Mouse (Mus musculus) cerebellum, adult 18-20 months (tissue): ENCODE results near the gene Gltp.

Source experiments
- DNase-seq, 2 experiments: peaks; one replicate each; pipeline ENCODE4 v3.0.0; 2021

Gltp gene

DNA sequence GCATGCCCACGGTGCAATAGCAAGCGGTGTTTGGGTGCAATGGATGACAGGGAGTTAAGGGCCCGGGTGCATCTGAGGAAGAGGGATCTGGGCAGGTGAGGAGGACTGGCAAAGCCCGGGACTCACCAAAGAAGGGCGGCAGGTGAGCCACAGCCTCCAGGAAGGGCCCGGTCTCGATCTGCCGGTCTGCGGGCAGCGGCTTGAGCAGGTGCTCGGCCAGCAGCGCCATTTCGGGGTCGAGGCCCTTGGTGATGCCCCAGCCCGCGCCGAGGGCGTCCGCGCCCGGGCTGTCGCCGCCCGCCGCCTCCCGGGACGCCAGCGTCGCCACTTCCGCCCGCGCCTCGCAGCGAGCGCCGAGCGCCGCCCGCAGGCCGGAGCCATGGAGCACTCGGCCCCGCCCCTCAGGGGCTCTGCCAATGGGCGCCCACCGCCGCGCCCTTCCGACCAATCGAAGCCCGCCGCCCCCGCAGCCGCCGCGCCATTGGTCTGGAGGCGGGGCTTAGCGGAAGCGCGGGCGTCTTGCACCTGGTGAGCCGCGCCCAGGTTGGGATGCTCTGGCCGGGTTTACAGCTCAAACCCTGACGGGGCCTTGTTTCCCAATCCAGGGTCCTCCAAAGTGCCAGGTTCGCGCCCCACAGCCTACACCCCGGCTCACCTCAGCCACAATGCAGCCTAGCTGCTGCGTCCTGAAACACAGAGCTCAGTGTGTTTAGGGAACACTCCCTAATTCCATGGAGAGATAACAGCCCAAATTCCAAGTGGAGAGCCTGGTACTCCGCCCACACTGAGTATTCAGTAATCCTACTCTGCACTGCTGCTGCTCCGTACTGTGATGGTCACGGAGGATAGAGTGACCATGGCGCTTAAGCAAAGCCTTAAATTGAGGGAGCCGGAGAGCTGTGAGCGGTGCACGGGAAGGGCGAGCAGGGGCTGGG is at the start of gene Gltp:
TSS of gene Gltp (minus strand) at position 352 of the 935 bp plus-strand sequence.
- peak; percentile 95 to 98 for DNase-seq

DNA sequence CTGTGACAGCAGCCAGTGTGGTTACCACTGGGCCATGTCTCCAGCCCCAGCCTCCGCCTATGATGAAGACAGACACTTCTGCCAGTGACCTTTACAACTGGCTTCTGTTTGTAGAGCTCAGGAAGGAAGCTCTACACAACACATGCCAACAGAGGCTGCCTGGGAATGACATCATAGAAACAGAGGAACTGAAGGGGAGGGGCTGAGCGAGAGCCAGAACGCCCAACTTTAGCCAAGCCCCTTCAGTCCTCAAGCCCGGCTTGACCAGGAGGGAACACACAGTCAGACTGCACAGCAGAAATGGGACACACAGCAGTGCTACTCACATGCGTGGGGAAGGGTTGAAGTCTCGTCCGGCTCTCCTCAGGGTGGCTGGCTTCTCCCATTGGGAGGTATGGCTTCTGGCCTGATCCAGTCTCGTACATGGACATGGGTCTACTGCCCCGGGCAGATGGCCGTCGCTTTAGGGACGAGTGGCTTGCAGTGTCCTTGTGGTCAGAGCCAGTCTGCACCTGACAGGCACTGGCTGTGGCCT is 48.0 kb upstream of the Gltp start:
- DNase-seq = peak; percentile 55 to 56

GRCm38 (mm10) chr5:114737090-114737887 is 46.5 kb upstream of the Gltp start:
- DNase-seq = peak in 1 of 2 experiments; percentile 45

DNA sequence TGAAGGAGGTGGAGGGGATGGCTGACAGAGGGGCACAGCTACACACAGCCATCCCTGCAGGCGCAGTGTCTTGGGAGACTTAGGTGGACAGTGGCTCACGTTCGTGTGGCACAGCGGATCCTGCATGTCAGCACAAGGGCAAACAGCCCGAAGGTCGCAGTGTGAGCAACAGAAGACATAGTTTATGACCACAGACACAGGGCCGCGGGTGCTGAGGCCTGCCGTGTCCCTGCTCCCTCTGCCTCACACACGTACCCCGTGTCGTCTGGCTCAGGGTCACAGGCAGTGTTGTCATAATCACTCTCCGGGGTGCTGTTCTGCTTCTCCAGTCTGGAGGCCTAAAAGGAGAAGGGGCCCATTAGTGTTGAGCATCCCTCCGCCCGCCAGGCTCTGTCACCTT is 42.8 kb upstream of the Gltp start:
- no peak for DNase-seq

- DNase-seq = peak in 1 of 2 experiments; percentile 48
Observed at GRCm38 (mm10) chr5:114731969-114732368, 41.2 kb upstream of the Gltp start.

- no peak for DNase-seq
Observed at GRCm38 (mm10) chr5:114731498-114731897, 40.7 kb upstream of the Gltp start.

GRCm38 (mm10) chr5:114730129-114730528 is 39.3 kb upstream of the Gltp start:
- DNase-seq = no peak

GRCm38 (mm10) chr5:114728160-114728559 is 37.4 kb upstream of the Gltp start:
- no peak for DNase-seq

GRCm38 (mm10) chr5:114722846-114723245 is 32.1 kb upstream of the Gltp start:
- DNase-seq = no peak

GRCm38 (mm10) chr5:114721969-114722368 is 31.2 kb upstream of the Gltp start:
- DNase-seq = no peak

- DNase-seq = no peak
Observed at GRCm38 (mm10) chr5:114720784-114721183, 30.0 kb upstream of the Gltp start.

DNA sequence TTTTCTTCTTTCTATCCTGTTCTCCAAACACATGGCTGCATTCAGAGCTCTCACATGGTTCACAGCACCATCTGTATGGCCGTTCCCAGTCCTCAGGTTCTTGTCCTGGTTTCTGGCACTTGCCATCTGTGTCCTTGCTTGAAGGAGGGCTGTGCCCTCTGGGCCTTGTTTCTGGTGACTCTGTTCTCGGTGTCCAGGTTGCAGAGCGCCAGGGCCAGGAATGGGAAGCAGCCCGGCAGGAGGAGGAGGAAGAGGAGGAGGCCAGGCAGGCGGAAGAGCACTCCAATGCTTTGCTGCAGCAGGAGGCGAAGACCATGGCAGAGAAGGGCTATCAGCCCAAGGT is 29.1 kb upstream of the Gltp start:
- peak; percentile 49 to 59 for DNase-seq

- peak; percentile 48 to 79 for DNase-seq
Observed at GRCm38 (mm10) chr5:114719003-114719927, 28.5 kb upstream of the Gltp start.

DNA sequence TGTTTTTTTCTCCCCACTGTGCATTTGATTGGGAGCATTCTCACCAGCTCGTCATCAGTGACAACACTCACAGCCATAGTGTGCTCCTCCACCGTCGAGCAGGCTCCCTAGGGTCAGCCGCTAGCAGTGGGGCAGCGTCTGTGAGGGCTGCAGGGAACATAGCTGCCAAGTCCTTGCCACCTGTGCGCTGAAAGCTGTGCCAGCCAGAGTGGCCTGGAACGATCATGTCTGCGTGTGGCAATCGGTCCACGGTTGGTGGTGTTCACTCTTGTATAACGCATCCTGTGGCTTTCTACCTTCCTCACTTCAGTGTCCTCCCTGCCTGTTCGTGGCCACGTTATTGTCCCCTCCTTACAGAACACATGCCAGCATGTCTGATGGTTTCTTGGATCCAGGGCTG is 27.7 kb upstream of the Gltp start:
- DNase-seq = peak; percentile 90

DNA sequence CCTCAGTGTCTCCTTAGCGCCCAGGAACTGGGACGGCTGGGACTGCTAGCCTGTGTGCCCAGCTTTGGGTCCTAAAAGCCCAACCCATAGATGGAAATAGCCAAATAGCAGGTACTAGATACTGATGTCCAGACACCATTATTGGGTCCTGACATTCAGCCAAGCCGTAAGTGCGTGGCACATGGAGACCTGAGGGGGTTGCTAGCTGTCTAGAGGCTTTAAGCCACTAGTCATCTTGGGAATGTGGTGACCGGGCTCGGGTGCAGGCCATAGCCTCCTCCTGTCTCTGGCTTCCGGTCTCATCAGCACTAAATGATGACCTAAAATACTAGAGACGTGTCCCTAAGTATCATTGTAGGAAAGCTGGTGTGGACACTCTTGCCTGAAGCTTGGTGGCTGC is 27.2 kb upstream of the Gltp start:
- no peak for DNase-seq

- DNase-seq = no peak
Observed at GRCm38 (mm10) chr5:114717292-114717691, 26.5 kb upstream of the Gltp start.

DNA sequence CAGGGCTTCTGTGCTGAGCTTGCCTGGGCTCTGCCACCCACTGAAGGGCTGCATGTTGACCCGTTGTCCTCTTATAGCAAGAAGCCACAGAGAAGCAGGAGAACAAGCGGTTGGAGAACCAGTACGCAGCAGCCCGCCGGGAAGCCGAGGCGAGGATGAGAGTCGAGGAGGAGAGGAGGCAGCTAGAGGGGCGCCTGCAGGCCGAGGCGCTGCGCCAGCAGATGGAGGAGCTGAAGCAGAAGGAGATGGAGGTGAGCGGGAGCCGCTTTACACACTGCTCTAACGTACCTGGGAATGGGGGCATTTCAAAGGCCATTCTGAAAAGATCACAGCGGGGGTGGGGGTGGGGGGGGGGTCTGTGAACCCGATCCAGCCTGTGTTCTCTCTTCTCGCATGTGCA is 23.8 kb upstream of the Gltp start:
- no peak for DNase-seq

DNA sequence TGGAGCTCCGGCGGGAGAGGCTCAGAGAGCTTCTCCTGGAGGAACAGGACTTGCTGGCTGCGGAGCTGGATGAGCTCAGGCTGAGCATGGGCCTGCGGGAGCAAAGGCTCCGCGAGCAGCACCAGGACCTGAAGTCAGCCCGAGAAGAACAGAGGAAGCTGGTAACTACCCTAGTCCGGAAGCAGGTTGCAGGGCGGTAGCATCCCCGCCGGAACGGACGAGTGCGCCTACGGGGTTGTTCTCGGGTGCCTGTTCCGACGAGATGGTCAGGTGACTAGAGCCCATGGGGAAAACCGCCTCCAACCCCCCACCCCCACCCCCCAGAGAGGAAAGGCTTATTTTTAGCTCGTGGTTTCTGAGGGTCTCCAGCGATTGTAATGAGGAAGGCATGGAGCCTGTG is 18.6 kb upstream of the Gltp start:
- DNase-seq = no peak

GRCm38 (mm10) chr5:114708491-114708890 is 17.7 kb upstream of the Gltp start:
- DNase-seq = peak; percentile 58 to 64

- DNase-seq = peak; percentile 90 to 98
Observed at GRCm38 (mm10) chr5:114707265-114708068, 16.7 kb upstream of the Gltp start, which contains the start of gene Tchp. Tchp (plus strand) TSS chr5:114707760.
